Mouse (Mus musculus) kidney, embryonic 16.5 days (tissue): ENCODE results near the gene Dapk1. TPM values are rescaled to one million over a fixed set of nuclear protein-coding genes. Genes with fewer than 3 reads are reported as not detected.

Source experiments
- ATAC-seq: fragments of 200-750 bp; cut with Nextera tagmentation; 2 replicates; pipeline ENCODE4 v1.8.0; 2017; ENCODE audit warnings: moderate TSS enrichment; ENCODE audit not compliant: low FRiP score, low TSS enrichment
- H3K27ac ChIP-seq: fragments of 300-500 bp; sonication (generic); 2 replicates; pipeline ENCODE4 v1.5.1; 2014; ENCODE audit warnings: low read length
- H3K27me3 ChIP-seq: fragments of 300-500 bp; sonication (generic); 2 replicates; pipeline ENCODE4 v1.6.1; 2014; ENCODE audit warnings: low read length, control low read depth, mixed read lengths; ENCODE audit not compliant: insufficient read depth
- H3K36me3 ChIP-seq: fragments of 300-500 bp; sonication (generic); 2 replicates; pipeline ENCODE4 v1.6.1; 2014; ENCODE audit warnings: low read length, control low read depth, mixed read lengths; ENCODE audit not compliant: insufficient read depth
- H3K4me1 ChIP-seq: fragments of 300-500 bp; sonication (generic); 2 replicates; pipeline ENCODE4 v1.6.1; 2014; ENCODE audit warnings: low read length, control low read depth, mixed read lengths; ENCODE audit not compliant: insufficient read depth
- H3K4me2 ChIP-seq: fragments of 300-500 bp; sonication (generic); replicated peaks from 2 replicates; pipeline ENCODE4 v1.6.1; 2014; ENCODE audit warnings: low read depth, low read length
- H3K4me3 ChIP-seq: fragments of 300-500 bp; sonication (generic); 2 replicates; pipeline ENCODE4 v1.5.1; 2014; ENCODE audit warnings: mild to moderate bottlenecking, low read length
- H3K9ac ChIP-seq: fragments of 300-500 bp; sonication (generic); replicated peaks from 2 replicates; pipeline ENCODE4 v1.6.1; 2014; ENCODE audit warnings: low read length
- H3K9me3 ChIP-seq: fragments of 300-500 bp; sonication (generic); 2 replicates; pipeline ENCODE4 v1.6.1; 2016; ENCODE audit warnings: low read length, control low read depth
- WGBS: fragments of 180-500 bp; shearing (Covaris S2); extraction: QIAGEN DNeasy Blood & Tissue Kit; methylation state at CpG from one replicate; pipeline ENCODE4 v1.1.7; 2014; 5-methylcytosine and 5-hydroxymethylcytosine counted together
- polyA plus RNA-seq: library from polyadenylated mRNA; unstranded; fragments of >200 nt; fragmentation: Nextera tagmentation; extraction: Ambion mirVana; gene quantifications from 2 replicates; pipeline ENCODE4 v1.2.1, GENCODE M21; 2015

Dapk1 gene
- polyA plus RNA-seq, 1 experiment from 2014 or later, result 25.3 TPM

- Histone ChIP-seq H3K27ac (peak overlapping the region; percentile 89), H3K4me2 (no peak overlapping the region), H3K4me1 (peaks cover 26% of the 10 kb centered on the region), H3K9ac (no peak overlapping the region), H3K4me3 (no peak overlapping the region), H3K9me3 (no peaks in the 10 kb centered on the region), H3K27me3 (no peaks in the 10 kb centered on the region), H3K36me3 (peaks cover 6% of the 10 kb centered on the region; the same call in 1 of the 2 replicates)
- peak; percentile 79 for ATAC-seq
- 60% methylated on average over 13 of the region's 13 CpGs for WGBS
Observed at GRCm38 (mm10) chr13:60736421-60737105, 134.8 kb downstream of the Dapk1 start.

DNA sequence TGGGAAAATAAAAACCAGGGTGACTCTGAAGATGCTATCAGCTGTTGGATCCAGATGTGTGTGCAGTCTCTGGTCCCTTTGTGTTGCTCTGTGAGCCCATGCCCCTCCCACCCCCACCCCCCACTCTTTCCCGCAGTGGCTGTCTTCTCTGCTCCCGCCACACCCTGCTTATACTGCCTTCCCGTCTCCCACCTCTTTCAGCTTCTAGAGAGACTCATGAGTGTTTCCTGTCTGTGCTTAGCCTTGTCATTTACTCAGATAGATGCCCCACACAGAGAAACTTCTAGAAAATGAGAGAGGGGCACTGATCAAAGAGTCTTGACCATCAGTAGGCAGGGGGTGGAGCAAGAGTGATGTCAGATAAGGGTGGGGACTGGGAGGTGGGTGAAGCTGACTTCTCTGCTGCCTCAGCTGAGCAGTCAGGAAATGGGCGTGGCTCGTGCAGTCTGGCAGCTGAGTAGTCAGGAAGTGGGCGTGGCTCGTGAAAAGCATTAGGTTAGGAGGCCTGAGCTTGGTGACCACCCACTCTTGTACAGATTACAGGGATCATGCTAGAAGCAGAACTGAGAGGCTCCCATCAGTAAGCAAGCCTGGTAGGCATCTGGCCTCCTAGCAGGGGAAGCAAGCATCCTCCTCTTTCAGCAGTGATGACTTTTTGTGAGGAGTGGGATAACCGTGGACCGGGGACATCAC, 136.0 kb downstream of the Dapk1 start:
- H3K27me3 ChIP-seq, result no peaks in the 10 kb centered on the region
- peak overlapping the region; percentile 53 for H3K9ac ChIP-seq
- peak overlapping the region; percentile 30 for H3K4me3 ChIP-seq
- H3K9me3 ChIP-seq, result no peaks in the 10 kb centered on the region
- peaks cover 13% of the 10 kb centered on the region; the same call in 1 of the 2 replicates for H3K36me3 ChIP-seq
- peaks cover 26% of the 10 kb centered on the region for H3K4me1 ChIP-seq
- H3K4me2 ChIP-seq, result peak overlapping the region; percentile 54
- peak; percentile 87 for ATAC-seq
- H3K27ac ChIP-seq, result peak overlapping the region; percentile 89
- 7% methylated on average over 9 of the region's 9 CpGs for WGBS

- Histone ChIP-seq H3K4me1 (peaks cover 26% of the 10 kb centered on the region), H3K27ac (peak overlapping the region; percentile 89), H3K27me3 (no peaks in the 10 kb centered on the region), H3K4me3 (peak overlapping the region; percentile 30), H3K4me2 (peak overlapping the region; percentile 54), H3K9ac (peak overlapping the region; percentile 53), H3K9me3 (no peaks in the 10 kb centered on the region), H3K36me3 (peaks cover 13% of the 10 kb centered on the region; the same call in 1 of the 2 replicates)
- ATAC-seq, result peak; percentile 62; the same call in 1 of the 2 replicates
- WGBS, result 6% methylated on average over 9 of the region's 9 CpGs
Observed at GRCm38 (mm10) chr13:60738429-60738828, 136.7 kb downstream of the Dapk1 start.

- Histone ChIP-seq H3K9ac (no peak overlapping the region), H3K27me3 (no peaks in the 10 kb centered on the region), H3K27ac (no peak overlapping the region), H3K4me2 (no peak overlapping the region), H3K9me3 (no peaks in the 10 kb centered on the region), H3K36me3 (peaks cover 13% of the 10 kb centered on the region; the same call in 1 of the 2 replicates), H3K4me3 (no peak overlapping the region), H3K4me1 (peaks cover 21% of the 10 kb centered on the region)
- ATAC-seq, result no peak
- 84% methylated on average over 6 of the region's 6 CpGs for WGBS
Observed at GRCm38 (mm10) chr13:60740248-60740647, 138.5 kb downstream of the Dapk1 start.

DNA sequence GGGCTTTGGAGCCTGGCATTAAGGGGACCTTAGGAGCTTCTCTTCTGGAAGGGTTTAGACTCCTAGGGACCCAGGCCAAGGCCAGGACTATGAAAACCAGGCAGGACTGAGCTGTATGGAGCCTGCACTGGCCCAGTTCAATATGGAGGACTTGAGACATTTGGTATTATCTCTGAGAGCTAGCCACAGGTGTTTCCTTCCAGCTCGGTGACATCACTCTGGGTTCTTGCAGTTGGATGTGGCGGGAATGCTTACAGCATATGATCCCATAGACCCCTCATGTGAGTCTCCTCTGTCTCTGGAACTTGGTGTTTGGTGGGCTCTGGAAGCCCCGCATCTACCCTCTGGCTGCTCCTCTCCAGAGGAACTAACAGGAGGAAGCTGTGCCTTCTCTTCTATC, 140.9 kb downstream of the Dapk1 start:
- no peak for ATAC-seq
- Histone ChIP-seq H3K9me3 (no peaks in the 10 kb centered on the region), H3K4me2 (no peak overlapping the region), H3K27me3 (no peaks in the 10 kb centered on the region), H3K4me3 (no peak overlapping the region), H3K9ac (no peak overlapping the region), H3K4me1 (peaks cover 7% of the 10 kb centered on the region), H3K36me3 (peaks cover 13% of the 10 kb centered on the region; the same call in 1 of the 2 replicates), H3K27ac (no peak overlapping the region)
- 89% methylated on average over 3 of the region's 3 CpGs for WGBS

DNA sequence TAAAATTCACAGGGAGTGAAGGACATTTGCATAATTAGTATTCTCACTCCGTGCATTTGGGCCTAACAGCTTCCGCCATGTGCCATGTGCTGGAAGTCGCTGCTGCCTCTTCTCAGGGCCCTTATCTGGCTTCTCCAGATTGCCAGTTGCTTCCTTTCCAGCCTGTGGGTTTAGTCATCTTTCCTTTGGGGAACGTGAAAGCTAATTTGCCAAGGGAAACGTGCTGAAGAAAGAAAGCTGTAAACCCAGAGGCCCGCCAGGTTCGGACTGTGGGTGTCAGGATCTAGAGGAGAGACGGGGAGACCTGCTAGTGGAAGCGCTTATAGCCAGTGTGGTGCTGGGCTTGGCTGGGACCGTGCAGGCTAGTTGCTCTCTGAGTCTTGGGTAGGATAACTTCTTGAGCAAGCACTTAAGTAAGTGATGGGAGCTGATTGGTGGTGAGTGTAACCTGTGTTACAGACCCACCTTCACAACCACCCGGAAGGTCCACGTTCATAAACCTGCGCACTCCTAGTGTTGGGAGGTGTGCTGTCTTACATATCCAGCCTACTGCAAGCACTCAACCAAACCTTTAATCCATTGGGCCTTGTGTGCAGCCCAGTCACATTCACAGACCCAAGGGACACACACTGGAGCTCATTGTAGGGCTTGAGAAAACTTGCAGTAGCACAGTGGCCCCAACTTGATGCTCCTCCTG, 141.8 kb downstream of the Dapk1 start:
- Histone ChIP-seq H3K9me3 (no peaks in the 10 kb centered on the region), H3K4me3 (no peak overlapping the region), H3K27ac (0 out of 2 replicates have a peak overlapping the region, but pooled peaks have one; percentile 4), H3K4me2 (no peak overlapping the region), H3K27me3 (no peaks in the 10 kb centered on the region), H3K9ac (no peak overlapping the region), H3K4me1 (no peaks in the 10 kb centered on the region), H3K36me3 (peaks cover 16% of the 10 kb centered on the region; the same call in 1 of the 2 replicates)
- no peak; the same call in 1 of the 2 replicates for ATAC-seq
- 72% methylated on average over 13 of the region's 13 CpGs for WGBS

DNA sequence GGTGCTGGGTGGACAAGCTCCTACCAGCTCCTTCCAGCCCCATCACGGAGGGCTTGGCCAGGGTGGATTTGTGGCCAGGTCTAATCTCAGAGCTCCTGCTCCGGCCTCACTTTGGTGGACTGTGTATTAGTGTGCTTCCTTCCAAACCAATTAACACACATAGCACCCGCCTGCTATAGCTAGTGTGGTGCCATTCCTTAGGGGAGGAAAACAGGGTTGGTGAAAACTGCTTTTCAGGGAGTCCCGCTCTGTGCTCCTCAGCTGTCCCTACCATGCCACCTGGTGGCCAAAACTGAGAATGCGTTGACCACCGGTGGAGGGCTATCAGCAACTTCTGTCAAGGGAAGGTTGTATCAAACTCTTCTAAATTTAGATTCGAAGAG, 142.3 kb downstream of the Dapk1 start:
- Histone ChIP-seq H3K9me3 (no peaks in the 10 kb centered on the region), H3K27ac (0 out of 2 replicates have a peak overlapping the region, but pooled peaks have one; percentile 4), H3K4me2 (no peak overlapping the region), H3K27me3 (no peaks in the 10 kb centered on the region), H3K4me3 (no peak overlapping the region), H3K4me1 (no peaks in the 10 kb centered on the region), H3K9ac (no peak overlapping the region), H3K36me3 (peaks cover 20% of the 10 kb centered on the region; the same call in 1 of the 2 replicates)
- ATAC-seq, result peak; percentile 60
- WGBS, result 33% methylated on average over 7 of the region's 7 CpGs

GRCm38 (mm10) chr13:60744736-60745135, 143.0 kb downstream of the Dapk1 start:
- no peaks in the 10 kb centered on the region for H3K9me3 ChIP-seq
- no peaks in the 10 kb centered on the region for H3K27me3 ChIP-seq
- no peak overlapping the region for H3K4me3 ChIP-seq
- H3K9ac ChIP-seq, result no peak overlapping the region
- 93% methylated on average over 3 of the region's 3 CpGs for WGBS
- H3K36me3 ChIP-seq, result peaks cover 25% of the 10 kb centered on the region; the same call in 1 of the 2 replicates
- H3K4me2 ChIP-seq, result no peak overlapping the region
- H3K4me1 ChIP-seq, result no peaks in the 10 kb centered on the region
- no peak for ATAC-seq
- no peak overlapping the region for H3K27ac ChIP-seq

GRCm38 (mm10) chr13:60745358-60745757, 143.6 kb downstream of the Dapk1 start:
- Histone ChIP-seq H3K27me3 (no peaks in the 10 kb centered on the region), H3K4me1 (no peaks in the 10 kb centered on the region), H3K36me3 (peaks cover 25% of the 10 kb centered on the region; the same call in 1 of the 2 replicates), H3K4me2 (no peak overlapping the region), H3K4me3 (no peak overlapping the region), H3K27ac (no peak overlapping the region), H3K9me3 (no peaks in the 10 kb centered on the region), H3K9ac (no peak overlapping the region)
- ATAC-seq, result no peak
- 94% methylated on average over 12 of the region's 12 CpGs for WGBS
